Mouse (Mus musculus) erythroblast, embryonic 14.5 days (primary cell): ENCODE results near the gene Hivep3. TPM values are rescaled to one million over a fixed set of nuclear protein-coding genes. Genes with fewer than 3 reads are reported as not detected.

Experiments used
- H3K27me3 ChIP-seq: 2 replicates; pipeline ENCODE4 v1.6.1; 2012; ENCODE audit warnings: inconsistent platforms; ENCODE audit not compliant: control insufficient read depth
- H3K36me3 ChIP-seq: 2 replicates; pipeline ENCODE4 v1.6.1; 2012; ENCODE audit warnings: mild to moderate bottlenecking, inconsistent platforms; ENCODE audit not compliant: control insufficient read depth
- H3K4me1 ChIP-seq: 2 replicates; pipeline ENCODE4 v1.6.1; 2012; ENCODE audit warnings: inconsistent platforms; ENCODE audit not compliant: control insufficient read depth
- H3K4me3 ChIP-seq: replicated peaks from 2 replicates; pipeline ENCODE3; 2012; ENCODE audit warnings: moderate library complexity, mild to moderate bottlenecking, inconsistent platforms
- H3K9me3 ChIP-seq: 2 replicates; pipeline ENCODE4 v1.6.1; 2012; ENCODE audit warnings: low read length, inconsistent platforms, mixed read lengths; ENCODE audit not compliant: control insufficient read depth
- GATA1 ChIP-seq: IDR thresholded peaks from 2 replicates; pipeline ENCODE4 v1.6.1; 2012; ENCODE audit warnings: low read length, inconsistent platforms, mixed read lengths
- TAL1 ChIP-seq: IDR thresholded peaks from 3 replicates; pipeline ENCODE4 v1.6.1; 2012; ENCODE audit warnings: low read length, inconsistent platforms, mixed read lengths
- polyA plus RNA-seq: library from polyadenylated mRNA; stranded (reverse); fragments of >175 nt; gene quantifications from 2 replicates; pipeline ENCODE4 v1.2.3, GENCODE M21; 2012

Hivep3 gene
- polyA plus RNA-seq, 1 experiment, result 0.01 TPM

DNA sequence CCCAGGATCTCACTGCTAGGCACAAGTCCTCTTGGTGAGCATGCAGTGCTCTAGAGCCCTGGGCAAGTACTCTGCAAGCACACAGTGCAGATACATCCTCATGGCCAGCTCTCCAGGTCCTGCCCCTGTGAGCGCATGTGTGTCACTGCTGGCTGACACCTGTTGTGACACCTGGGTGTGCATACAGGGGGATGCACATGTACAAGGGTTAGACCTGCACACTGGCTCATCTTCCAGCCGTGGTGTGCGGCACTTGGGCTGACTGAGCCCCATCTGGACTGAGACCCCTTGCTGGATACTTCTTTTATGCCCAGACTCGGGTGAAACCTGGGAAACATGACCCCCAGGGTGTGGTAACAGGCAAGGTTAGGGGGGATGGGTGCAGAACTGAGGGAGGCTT is 314.7 kb downstream of the Hivep3 start:
- Histone ChIP-seq H3K9me3 (no peaks in the 10 kb centered on the region), H3K4me1 (no peaks in the 10 kb centered on the region), H3K27me3 (no peaks in the 10 kb centered on the region), H3K36me3 (no peaks in the 10 kb centered on the region), H3K4me3 (no peak overlapping the region)
- TF ChIP-seq GATA1 (no peak), TAL1 (no peak)

DNA sequence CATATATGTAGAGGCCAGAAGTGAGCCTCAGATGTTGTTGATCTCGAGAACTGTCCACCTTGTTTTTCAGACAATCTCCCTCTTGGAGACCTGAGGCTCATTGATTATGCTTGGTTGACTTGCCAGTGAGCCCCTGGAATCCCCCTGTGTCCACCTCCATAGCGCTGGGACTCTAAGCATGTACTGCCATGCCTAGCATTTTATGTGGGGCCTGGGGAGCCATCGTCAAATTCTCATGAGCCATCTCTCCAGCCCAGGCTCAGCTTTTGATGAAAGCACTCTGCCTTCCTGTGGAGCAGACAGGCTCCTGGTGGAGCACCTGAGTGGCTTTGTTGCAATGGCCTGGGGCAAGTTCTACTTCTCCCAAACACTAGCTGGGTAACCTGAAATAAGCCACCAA is 316.3 kb downstream of the Hivep3 start:
- H3K4me1 ChIP-seq, result no peaks in the 10 kb centered on the region
- no peaks in the 10 kb centered on the region for H3K27me3 ChIP-seq
- TF ChIP-seq TAL1 (no peak), GATA1 (no peak)
- no peaks in the 10 kb centered on the region for H3K36me3 ChIP-seq
- H3K9me3 ChIP-seq, result no peaks in the 10 kb centered on the region
- H3K4me3 ChIP-seq, result no peak overlapping the region

GRCm38 (mm10) chr4:120052481-120052880 is 318.9 kb downstream of the Hivep3 start:
- H3K27me3 ChIP-seq, result no peaks in the 10 kb centered on the region

GRCm38 (mm10) chr4:120053026-120054005 is 319.7 kb downstream of the Hivep3 start:
- no peaks in the 10 kb centered on the region for H3K4me1 ChIP-seq
- H3K9me3 ChIP-seq, result no peaks in the 10 kb centered on the region
- H3K27me3 ChIP-seq, result no peaks in the 10 kb centered on the region
- TF ChIP-seq GATA1 (no peak), TAL1 (no peak)
- no peaks in the 10 kb centered on the region for H3K36me3 ChIP-seq
- no peak overlapping the region for H3K4me3 ChIP-seq

More at GRCm38 (mm10) chr4:120052481-120052880, 318.9 kb downstream of the Hivep3 start:
- no peaks in the 10 kb centered on the region for H3K9me3 ChIP-seq
- no peaks in the 10 kb centered on the region for H3K36me3 ChIP-seq
- no peak overlapping the region for H3K4me3 ChIP-seq
- TF ChIP-seq TAL1 (no peak), GATA1 (no peak)
- H3K4me1 ChIP-seq, result no peaks in the 10 kb centered on the region

DNA sequence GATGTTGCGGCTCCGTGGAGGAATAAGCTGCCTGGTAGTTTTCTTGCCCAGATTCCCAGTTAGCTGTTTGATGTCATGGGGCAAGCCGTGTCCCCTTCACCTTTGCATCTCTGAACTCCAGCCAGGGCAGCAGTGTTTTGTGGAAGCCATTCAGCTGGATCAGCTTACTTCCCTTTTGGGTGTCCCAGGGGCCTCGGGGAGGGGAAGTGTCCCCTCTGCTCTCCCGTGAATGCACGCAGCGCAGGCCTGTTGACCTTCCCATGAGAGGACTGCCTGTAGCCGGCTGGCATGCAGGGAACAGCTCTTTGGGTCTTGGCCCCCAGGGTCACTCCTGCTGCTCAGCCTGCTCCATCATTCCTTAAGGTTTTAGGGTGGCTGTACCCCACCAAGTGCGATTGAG is 320.6 kb downstream of the Hivep3 start:
- no peaks in the 10 kb centered on the region for H3K9me3 ChIP-seq
- no peak overlapping the region for H3K4me3 ChIP-seq
- H3K36me3 ChIP-seq, result no peaks in the 10 kb centered on the region
- TF ChIP-seq GATA1 (no peak), TAL1 (no peak)
- no peaks in the 10 kb centered on the region for H3K27me3 ChIP-seq
- H3K4me1 ChIP-seq, result no peaks in the 10 kb centered on the region

GRCm38 (mm10) chr4:120056451-120056850 is 322.9 kb downstream of the Hivep3 start:
- H3K9me3 ChIP-seq, result no peaks in the 10 kb centered on the region
- no peaks in the 10 kb centered on the region for H3K4me1 ChIP-seq
- no peaks in the 10 kb centered on the region for H3K36me3 ChIP-seq
- no peaks in the 10 kb centered on the region for H3K27me3 ChIP-seq
- H3K4me3 ChIP-seq, result no peak overlapping the region
- TF ChIP-seq GATA1, result no peak
- TF ChIP-seq TAL1, result no peak

DNA sequence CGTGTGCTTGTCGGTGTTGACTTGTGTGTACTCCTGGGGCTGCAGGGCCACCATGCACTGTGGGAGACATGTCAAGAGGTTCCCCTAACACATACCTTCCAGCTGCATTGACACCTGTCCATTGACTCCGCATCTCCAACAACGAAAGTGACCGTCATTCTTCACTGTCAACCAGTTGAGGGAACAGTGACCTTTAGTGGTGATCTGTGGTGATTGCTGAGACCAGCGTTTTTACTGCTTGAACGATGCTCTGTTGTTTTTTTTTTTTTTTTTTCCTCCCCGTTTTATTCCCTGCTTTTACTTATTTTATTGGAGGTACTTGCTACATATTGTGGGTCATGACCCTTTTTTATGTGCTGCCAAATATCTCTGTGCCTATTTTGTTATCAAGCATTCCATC is 323.9 kb downstream of the Hivep3 start:
- no peaks in the 10 kb centered on the region for H3K27me3 ChIP-seq
- TF ChIP-seq TAL1, result no peak
- no peak for TF ChIP-seq GATA1
- H3K4me3 ChIP-seq, result no peak overlapping the region
- H3K4me1 ChIP-seq, result no peaks in the 10 kb centered on the region
- H3K9me3 ChIP-seq, result no peaks in the 10 kb centered on the region
- H3K36me3 ChIP-seq, result no peaks in the 10 kb centered on the region

GRCm38 (mm10) chr4:120058157-120058556 is 324.6 kb downstream of the Hivep3 start:
- TF ChIP-seq TAL1, result no peak
- no peak for TF ChIP-seq GATA1
- no peaks in the 10 kb centered on the region for H3K9me3 ChIP-seq
- H3K36me3 ChIP-seq, result no peaks in the 10 kb centered on the region
- H3K4me1 ChIP-seq, result no peaks in the 10 kb centered on the region
- H3K4me3 ChIP-seq, result no peak overlapping the region
- no peaks in the 10 kb centered on the region for H3K27me3 ChIP-seq

- TF ChIP-seq GATA1, result no peak
- no peak for TF ChIP-seq TAL1
- Histone ChIP-seq H3K4me3 (no peak overlapping the region), H3K36me3 (no peaks in the 10 kb centered on the region), H3K4me1 (no peaks in the 10 kb centered on the region), H3K27me3 (no peaks in the 10 kb centered on the region), H3K9me3 (no peaks in the 10 kb centered on the region)
Measured at GRCm38 (mm10) chr4:120058794-120059193, 325.2 kb downstream of the Hivep3 start.
